Mouse (Mus musculus) heart, adult 11 months (tissue): ENCODE results near the gene Adgre4.
A peak's percentile ranks its signal among the peaks of the same experiment; 100 is the strongest.
"Not testable (repeated sequence)": the region's sequence is repeated elsewhere in the genome, so short reads cannot be mapped to it uniquely, and the experiment has no call there.

Experiments
- DNase-seq: peaks from one replicate; pipeline ENCODE4 v3.0.0; 2022

The Adgre4 gene

DNA sequence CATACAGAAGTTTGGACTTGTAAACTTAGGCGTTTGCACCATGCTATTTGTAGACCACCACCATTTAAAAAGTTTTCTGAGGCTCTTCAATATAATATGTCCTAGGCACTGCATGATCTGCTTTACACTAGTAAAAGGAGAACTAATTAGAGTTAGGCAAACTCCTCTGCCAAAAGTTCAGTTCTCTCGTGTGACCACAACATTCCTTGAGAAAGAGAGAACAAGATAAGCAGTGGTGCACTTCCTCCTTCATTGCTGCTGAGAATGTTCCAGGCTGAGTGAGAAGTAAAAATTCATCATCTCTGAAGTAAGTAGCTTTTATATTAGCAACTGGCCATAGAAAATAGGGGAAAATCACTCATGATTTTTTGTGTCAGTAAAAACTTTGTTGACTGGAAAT is at the start of gene Adgre4:
Gene Adgre4 (plus strand): TSS at position 199 of the 400 bp plus-strand sequence.
- peak; percentile 78 for DNase-seq

- no peak for DNase-seq
Observed at GRCm38 (mm10) chr17:55702161-55702820, 47.5 kb upstream of the Adgre4 start.

- DNase-seq, result peak; percentile 77
Observed at GRCm38 (mm10) chr17:55702865-55703264, 46.9 kb upstream of the Adgre4 start.

- DNase-seq, result peak; percentile 99
Observed at GRCm38 (mm10) chr17:55711984-55712811, 37.6 kb upstream of the Adgre4 start, which contains the start of gene Pot1b. Gene Pot1b (minus strand): TSS chr17:55712628.

DNA sequence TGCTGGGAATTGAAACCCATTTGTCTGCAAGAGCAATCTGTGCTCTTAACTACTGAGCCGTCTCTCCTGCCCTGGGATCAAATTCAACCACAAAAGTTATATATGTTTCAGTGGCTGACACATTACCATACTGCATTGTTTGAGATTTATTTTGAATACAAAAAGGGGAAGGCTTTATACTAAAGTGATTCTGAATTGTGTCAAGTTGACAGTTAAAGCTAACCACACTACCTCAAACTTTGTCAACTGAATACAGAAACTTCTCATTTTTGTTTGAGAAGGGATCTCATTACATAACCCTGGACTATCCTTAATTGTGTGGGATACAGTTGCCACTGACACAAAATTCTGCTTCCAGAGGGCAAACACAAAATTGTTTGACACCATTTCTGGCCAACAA is 28.5 kb upstream of the Adgre4 start:
- DNase-seq, result peak; percentile 31

DNA sequence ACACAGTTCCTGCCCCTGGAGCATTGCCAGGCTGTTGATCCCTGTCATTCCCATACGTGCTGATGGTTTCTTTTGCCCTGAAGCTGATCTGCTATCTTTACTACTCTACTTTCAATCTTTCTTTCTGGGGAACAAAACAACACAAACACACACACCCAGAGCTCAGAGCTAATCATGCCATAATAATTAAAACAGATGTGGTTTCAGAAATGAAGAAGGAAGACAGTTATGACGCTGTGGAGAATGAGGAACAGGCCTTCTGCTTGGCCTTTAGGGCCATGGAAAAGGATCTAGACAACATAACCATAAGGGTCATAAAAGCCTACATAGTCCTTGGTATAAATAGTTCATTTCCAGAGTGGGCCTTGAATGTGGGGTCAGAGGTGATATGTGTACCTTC is 27.5 kb upstream of the Adgre4 start:
- DNase-seq, result peak; percentile 52

DNA sequence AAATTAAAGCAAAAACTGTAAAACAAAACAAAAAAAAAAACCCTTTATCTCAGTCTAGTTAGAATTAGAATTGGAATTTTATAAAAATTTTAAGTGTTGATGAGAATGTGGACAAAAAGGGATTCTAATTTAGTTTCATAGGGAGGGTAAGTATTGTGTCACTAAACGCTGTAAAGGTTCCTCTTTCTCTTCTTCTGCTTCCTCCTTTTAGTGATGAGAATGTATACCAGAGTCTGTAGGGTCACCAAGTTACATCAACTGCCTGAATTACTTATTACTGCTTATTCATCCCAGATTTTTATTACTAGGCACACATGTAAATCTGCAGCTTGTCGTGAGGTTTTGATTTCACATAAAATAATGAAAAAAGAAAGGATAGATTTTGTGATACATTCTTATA is 23.6 kb upstream of the Adgre4 start:
- no peak for DNase-seq

DNA sequence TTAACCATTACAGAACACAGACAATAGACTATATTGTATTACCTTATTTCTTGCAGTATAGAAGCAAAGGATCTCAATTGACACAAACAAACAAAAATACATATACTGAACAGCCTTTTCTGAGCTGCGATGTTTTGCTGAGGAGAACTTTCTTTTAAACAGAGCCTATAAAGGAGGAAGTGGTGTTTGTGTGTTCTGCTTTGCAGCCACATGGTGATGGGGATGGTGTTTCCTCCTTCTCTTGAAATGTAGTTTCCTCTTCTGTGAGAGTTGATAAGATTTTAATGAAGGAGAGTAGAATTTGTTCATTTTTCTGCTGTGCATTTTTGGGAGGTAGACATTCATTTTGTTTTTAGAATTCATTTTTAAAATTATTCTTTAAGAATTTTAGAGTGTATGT is 13.1 kb upstream of the Adgre4 start:
- peak; percentile 74 for DNase-seq

GRCm38 (mm10) chr17:55751170-55751569 is 1.4 kb downstream of the Adgre4 start:
- no peak for DNase-seq

DNA sequence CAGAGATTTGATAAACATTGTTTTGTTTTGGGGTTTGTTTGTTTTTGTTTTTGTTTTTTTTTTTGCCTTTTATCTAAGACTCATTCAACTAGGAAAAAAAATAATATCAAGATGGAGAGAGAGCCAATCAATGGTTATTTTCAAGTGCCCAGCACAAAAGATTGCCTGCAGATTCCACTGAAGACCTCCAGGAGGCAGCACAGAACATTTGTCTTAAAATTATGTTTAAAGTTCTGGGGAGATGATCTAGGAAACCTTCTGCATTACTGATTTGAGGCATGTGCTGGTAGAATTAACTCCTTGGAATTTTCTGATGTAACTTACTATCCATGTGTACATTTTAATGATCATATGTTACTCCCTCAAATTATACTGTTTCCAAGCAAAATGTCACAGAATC is 63.9 kb downstream of the Adgre4 start:
- DNase-seq, result no peak

GRCm38 (mm10) chr17:55816853-55817252 is 67.1 kb downstream of the Adgre4 start:
- no peak for DNase-seq

GRCm38 (mm10) chr17:55821566-55821965 is 71.8 kb downstream of the Adgre4 start:
- no peak for DNase-seq

DNA sequence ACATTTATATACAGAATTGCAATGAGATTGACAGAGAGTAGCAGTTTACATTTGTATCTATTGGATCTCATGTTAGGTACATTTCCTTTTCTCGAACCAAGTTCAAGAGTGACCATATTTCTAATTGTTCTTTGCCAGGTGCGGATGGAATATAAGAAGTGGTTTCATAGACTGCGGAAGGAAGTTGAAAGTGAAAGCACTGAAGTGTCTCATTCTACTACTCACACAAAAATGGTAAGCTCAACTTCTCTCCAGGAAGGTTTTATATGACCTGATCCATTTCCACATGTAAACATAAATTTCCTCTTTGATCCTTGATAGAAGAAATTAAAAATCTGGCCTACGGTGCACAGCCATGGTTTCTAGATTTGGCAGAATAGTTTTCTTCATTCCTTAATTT is 93.3 kb downstream of the Adgre4 start:
- no peak for DNase-seq

- no peak for DNase-seq
Observed at GRCm38 (mm10) chr17:55877184-55877583, 127.4 kb downstream of the Adgre4 start.

GRCm38 (mm10) chr17:55878282-55878635 is 128.5 kb downstream of the Adgre4 start:
- DNase-seq, result not testable (repeated sequence)

- peak; percentile 99 for DNase-seq
Observed at GRCm38 (mm10) chr17:55878636-55879369, 129.0 kb downstream of the Adgre4 start, which contains the start of gene Zfp119a. Gene Zfp119a (minus strand): TSS chr17:55878930.

DNA sequence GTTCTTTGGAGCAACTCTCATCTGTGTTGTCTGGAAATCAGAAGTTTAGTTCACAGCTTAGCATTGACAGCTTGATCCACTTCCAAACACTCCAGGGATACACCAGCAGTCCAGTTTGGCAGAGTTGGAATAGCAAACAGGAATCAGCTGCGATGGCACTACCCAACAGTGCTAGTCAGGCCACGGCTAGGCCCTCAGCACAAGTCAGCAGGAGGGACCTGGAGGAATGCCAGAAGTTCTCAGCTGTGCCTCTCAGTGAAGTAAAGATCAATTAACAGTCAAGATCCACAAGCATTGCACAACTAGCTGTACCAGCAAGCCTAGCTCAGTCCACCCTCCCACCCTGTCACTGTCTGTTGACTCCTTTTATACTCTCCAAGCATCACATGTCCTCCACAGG is 133.8 kb downstream of the Adgre4 start:
- no peak for DNase-seq

- DNase-seq, result no peak
Observed at GRCm38 (mm10) chr17:55884912-55885311, 135.1 kb downstream of the Adgre4 start.

DNA sequence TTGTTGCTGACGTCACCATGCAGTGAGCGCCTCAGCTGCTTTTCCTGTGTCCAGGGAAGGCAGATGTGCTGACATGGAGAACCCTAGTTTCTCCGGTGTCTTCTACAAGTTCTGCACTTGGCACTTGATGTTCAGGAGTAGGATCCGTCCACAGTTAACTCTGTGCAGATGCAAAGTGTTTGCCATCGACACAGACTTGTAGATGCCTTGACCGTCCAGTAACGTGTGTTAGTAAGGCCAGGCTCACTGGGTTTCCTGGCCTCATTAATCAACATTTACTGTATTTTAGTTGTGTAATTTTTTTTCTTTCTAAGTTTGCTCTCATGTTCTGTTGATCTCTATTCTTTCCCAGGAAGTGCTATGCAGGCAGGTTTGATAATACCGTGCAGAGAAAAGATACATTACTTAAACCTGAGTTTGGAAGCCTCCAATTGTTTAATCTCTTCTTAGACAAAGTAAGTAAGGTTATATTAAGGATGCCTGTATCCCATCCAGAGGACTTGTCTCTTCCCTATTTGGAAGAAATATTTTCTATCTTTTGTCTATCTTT is 142.7 kb downstream of the Adgre4 start:
- DNase-seq, result not testable (repeated sequence)

DNA sequence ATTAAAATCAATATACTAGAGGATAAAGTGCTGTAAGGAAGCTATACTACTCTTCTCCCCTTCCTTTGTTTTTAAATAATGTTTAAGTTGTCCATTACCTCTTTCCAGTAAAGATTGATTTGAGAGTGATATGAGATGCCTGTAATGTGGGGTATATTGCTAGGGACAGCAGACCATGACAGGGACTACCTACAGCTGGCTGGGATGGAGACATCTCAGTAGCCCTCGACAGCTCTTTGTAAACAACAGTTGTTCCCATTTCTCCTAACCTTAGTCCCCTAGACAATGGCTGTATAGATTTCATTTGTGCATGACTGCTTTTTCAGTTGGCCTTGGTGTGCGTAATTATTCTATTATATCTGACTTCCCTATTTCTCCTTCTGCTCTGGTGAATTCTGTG is 153.3 kb downstream of the Adgre4 start:
- DNase-seq, result no peak
